Mouse (Mus musculus): ENCODE data around the gene Rpa1. TPM values are rescaled to one million over a fixed set of nuclear protein-coding genes. Genes with fewer than 3 reads are reported as not detected.
A peak's percentile ranks its signal among the peaks of the same experiment; 100 is the strongest.

Gene Rpa1
- polyA plus RNA-seq, 2 experiments = 55.3 to 93.2 TPM

DNA sequence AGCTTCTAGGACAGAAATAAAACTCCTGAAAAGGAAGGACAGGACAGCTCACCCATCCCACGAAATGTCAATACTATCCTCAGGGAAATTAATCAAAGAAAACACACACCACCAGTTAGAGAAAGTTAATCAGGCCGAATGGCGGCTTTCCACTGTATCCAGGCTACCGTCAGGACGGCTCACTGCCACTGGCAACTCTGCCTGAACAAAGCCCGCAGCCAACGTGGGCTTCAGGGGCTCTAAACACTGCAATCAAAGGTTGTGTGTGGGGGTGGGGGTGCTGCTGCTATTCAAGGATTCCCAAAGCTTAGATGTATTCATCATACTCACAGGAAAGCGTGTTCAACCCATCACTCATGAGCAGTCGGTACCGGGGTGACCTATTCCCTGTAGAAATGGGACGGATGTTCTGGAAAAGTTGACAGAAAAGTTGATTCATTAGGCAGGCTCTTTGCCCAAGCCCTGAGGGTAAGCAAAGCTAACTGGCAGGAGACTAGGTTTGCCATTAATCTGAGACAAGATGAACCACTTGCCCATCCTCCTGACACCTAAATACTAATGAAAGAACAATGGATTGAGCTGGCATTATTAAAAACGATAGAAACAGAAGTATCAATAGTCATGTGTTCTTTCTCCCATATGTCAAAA, 7.3 kb downstream of the Rpa1 start:
- H3K27me3 ChIP-seq (ENCODE audit: control insufficient read depth, insufficient read depth, low read length) = no peaks in the 10 kb centered on the region
- H3K4me3 ChIP-seq (ENCODE audit: insufficient read depth in 1 of 2, low read depth in 2 of 2, low read length in 2 of 2) = no peak overlapping the region
- TF ChIP-seq CTCF (IDR thresholded peaks at IDR 0.05; ENCODE audit: low read depth) (no peak), EP300 (IDR thresholded peaks at IDR 0.05; ENCODE audit: low read depth) (no peak)
- no peak overlapping the region for H3K9ac ChIP-seq (replicated peaks)
- H3K9me3 ChIP-seq (ENCODE audit: control insufficient read depth, low read length) = no peaks in the 10 kb centered on the region
- ATAC-seq (ENCODE audit: insufficient read depth) (no peak), DNase-seq (ENCODE audit: low read depth in 3 of 3, low spot score in 3 of 3) (no peak)
- 85% methylated on average over 12 of the region's 12 CpGs for WGBS (ENCODE audit: insufficient replicate concordance)
- peaks cover 4 to 18% of the 10 kb centered on the region in 2 experiments; a peak in 3 of 4 replicates for H3K4me1 ChIP-seq (replicated peaks; ENCODE audit: control insufficient read depth in 2 of 2, insufficient read depth in 2 of 2, low read length in 1 of 2)
- no peak overlapping the region for H3K4me2 ChIP-seq (ENCODE audit: low read depth)
- peaks cover 58% of the 10 kb centered on the region for H3K36me3 ChIP-seq (replicated peaks; ENCODE audit: control insufficient read depth, insufficient read depth, low read depth)
- H3K27ac ChIP-seq = no peak overlapping the region

DNA sequence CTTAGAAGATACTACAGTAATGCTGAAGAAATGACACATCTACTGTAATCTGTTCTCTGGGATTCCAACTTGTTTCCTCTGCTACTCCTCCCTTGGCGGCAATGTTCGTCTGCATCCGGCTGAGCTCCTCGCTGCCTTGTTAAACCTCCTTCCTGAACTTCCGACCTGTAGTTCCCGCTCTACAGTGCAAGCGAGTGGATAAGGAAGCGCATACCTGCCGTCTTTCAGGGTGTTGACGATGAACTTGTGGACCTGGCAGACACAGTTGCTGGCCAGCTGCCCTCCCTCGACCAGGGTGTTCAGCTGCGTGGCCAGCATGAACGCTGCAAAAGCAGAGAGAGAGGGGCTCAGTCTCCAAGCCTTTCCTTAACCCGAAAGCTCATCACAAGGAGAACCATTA, 8.0 kb downstream of the Rpa1 start:
- ATAC-seq (ENCODE audit: insufficient read depth) (no peak), DNase-seq (ENCODE audit: low read depth in 3 of 3, low spot score in 3 of 3) (no peak)
- peaks cover 2 to 16% of the 10 kb centered on the region in 2 experiments; a peak in 3 of 4 replicates for H3K4me1 ChIP-seq (replicated peaks; ENCODE audit: control insufficient read depth in 2 of 2, insufficient read depth in 2 of 2, low read length in 1 of 2)
- no peaks in the 10 kb centered on the region for H3K27me3 ChIP-seq (ENCODE audit: control insufficient read depth, insufficient read depth, low read length)
- 87% methylated on average over 14 of the region's 14 CpGs for WGBS (ENCODE audit: insufficient replicate concordance)
- H3K9ac ChIP-seq (replicated peaks) = no peak overlapping the region
- H3K4me2 ChIP-seq (ENCODE audit: low read depth) = no peak overlapping the region
- no peak for TF ChIP-seq CTCF (IDR thresholded peaks at IDR 0.05; ENCODE audit: low read depth)
- TF ChIP-seq EP300 (IDR thresholded peaks at IDR 0.05; ENCODE audit: low read depth) = no peak
- no peak overlapping the region for H3K27ac ChIP-seq
- peaks cover 64% of the 10 kb centered on the region for H3K36me3 ChIP-seq (replicated peaks; ENCODE audit: control insufficient read depth, insufficient read depth, low read depth)
- H3K9me3 ChIP-seq (ENCODE audit: control insufficient read depth, low read length) = no peaks in the 10 kb centered on the region
- no peak overlapping the region for H3K4me3 ChIP-seq (ENCODE audit: insufficient read depth in 1 of 2, low read depth in 2 of 2, low read length in 2 of 2)

DNA sequence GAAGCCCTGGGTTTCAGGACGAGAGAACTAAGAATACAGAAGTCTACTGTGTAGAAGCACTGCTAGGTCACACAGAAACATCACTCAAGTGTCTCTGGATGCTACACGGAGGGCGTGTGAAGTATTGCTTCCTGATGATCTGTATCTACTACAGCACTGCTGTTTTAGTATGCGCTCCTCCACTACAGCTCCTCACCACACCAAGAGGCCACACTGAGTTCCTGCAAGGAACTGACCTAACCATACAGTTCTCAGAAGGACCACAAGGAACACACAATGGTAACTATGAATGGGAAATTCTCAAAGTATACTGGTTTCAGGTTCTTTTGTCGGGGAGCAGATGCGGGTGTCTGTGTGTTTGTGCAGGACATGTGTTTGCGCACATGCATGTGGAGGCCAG, 10.9 kb downstream of the Rpa1 start:
- Histone ChIP-seq H3K4me1 (replicated peaks; ENCODE audit: control insufficient read depth in 2 of 2, insufficient read depth in 2 of 2, low read length in 1 of 2) (peaks cover 2 to 10% of the 10 kb centered on the region in 2 experiments; a peak in 3 of 4 replicates), H3K27ac (no peak overlapping the region), H3K4me2 (ENCODE audit: low read depth) (no peak overlapping the region), H3K27me3 (ENCODE audit: control insufficient read depth, insufficient read depth, low read length) (no peaks in the 10 kb centered on the region), H3K36me3 (replicated peaks; ENCODE audit: control insufficient read depth, insufficient read depth, low read depth) (peaks cover 79% of the 10 kb centered on the region), H3K9me3 (ENCODE audit: control insufficient read depth, low read length) (no peaks in the 10 kb centered on the region), H3K4me3 (ENCODE audit: insufficient read depth in 1 of 2, low read depth in 2 of 2, low read length in 2 of 2) (no peak overlapping the region), H3K9ac (replicated peaks) (no peak overlapping the region)
- DNase-seq (ENCODE audit: low read depth in 3 of 3, low spot score in 3 of 3) (no peak), ATAC-seq (ENCODE audit: insufficient read depth) (peak; percentile 37; the same call in 1 of the 2 replicates)
- WGBS (ENCODE audit: insufficient replicate concordance) = 60% methylated on average over 7 of the region's 7 CpGs
- TF ChIP-seq CTCF (IDR thresholded peaks at IDR 0.05; ENCODE audit: low read depth) (no peak), EP300 (IDR thresholded peaks at IDR 0.05; ENCODE audit: low read depth) (no peak)

DNA sequence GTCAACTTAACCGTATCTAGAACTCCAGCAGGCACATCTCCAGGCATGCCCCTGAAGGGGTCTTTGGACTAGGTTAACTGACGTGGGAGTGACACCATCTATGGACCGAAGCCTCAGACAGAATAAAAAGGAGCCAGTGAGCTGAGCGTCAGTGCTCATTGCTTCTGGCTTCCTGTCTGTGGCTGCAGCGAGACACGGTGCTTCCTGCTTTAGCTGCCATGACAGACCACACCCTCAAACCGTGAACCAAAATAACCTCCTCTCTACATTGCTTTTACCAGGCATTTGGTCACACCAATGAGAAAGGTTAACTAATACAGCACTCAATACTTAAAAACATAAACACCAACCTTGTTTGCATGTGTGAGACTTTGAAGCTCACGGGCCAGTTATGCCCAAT, 11.4 kb downstream of the Rpa1 start:
- Histone ChIP-seq H3K4me1 (replicated peaks; ENCODE audit: control insufficient read depth in 2 of 2, insufficient read depth in 2 of 2, low read length in 1 of 2) (peaks cover 2 to 10% of the 10 kb centered on the region in 2 experiments; a peak in 3 of 4 replicates), H3K36me3 (replicated peaks; ENCODE audit: control insufficient read depth, insufficient read depth, low read depth) (peaks cover 76% of the 10 kb centered on the region), H3K9me3 (ENCODE audit: control insufficient read depth, low read length) (no peaks in the 10 kb centered on the region), H3K4me2 (ENCODE audit: low read depth) (peak overlapping the region; percentile 28; the same call in 1 of the 2 replicates), H3K27me3 (ENCODE audit: control insufficient read depth, insufficient read depth, low read length) (no peaks in the 10 kb centered on the region), H3K4me3 (ENCODE audit: insufficient read depth in 1 of 2, low read depth in 2 of 2, low read length in 2 of 2) (no peak overlapping the region), H3K27ac (no peak overlapping the region; the same call in 1 of the 2 replicates), H3K9ac (replicated peaks) (no peak overlapping the region)
- TF ChIP-seq EP300 (IDR thresholded peaks at IDR 0.05; ENCODE audit: low read depth) = no peak
- no peak for TF ChIP-seq CTCF (IDR thresholded peaks at IDR 0.05; ENCODE audit: low read depth)
- ATAC-seq (ENCODE audit: insufficient read depth) (peak; percentile 39; the same call in 1 of the 2 replicates), DNase-seq (ENCODE audit: low read depth in 3 of 3, low spot score in 3 of 3) (no peak)
- WGBS (ENCODE audit: insufficient replicate concordance) = 25% methylated on average over 8 of the region's 8 CpGs

DNA sequence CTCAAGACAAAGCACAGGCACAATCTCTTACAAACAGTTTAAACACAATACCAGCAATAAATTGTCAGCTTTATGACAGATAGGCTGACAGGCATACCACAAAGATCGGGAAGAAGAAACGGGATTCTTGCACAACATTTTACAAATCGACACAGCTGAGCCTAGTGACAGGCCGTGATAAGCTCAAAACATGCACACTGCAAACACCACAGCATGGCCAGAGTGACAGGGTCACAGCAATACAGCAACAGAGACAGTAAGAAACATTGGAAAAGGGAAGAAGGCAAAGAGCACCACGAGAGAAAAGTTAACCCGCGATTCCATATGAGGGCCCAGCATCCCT, 22.2 kb downstream of the Rpa1 start:
- WGBS (ENCODE audit: insufficient replicate concordance) = 42% methylated on average over 7 of the region's 7 CpGs
- peaks cover 19% of the 10 kb centered on the region for H3K36me3 ChIP-seq (replicated peaks; ENCODE audit: control insufficient read depth, insufficient read depth, low read depth)
- peaks cover 8 to 24% of the 10 kb centered on the region in 2 experiments for H3K4me1 ChIP-seq (replicated peaks; ENCODE audit: control insufficient read depth in 2 of 2, insufficient read depth in 2 of 2, low read length in 1 of 2)
- no peak overlapping the region for H3K27ac ChIP-seq
- H3K4me2 ChIP-seq (ENCODE audit: low read depth) = no peak overlapping the region
- ATAC-seq (ENCODE audit: insufficient read depth) (no peak), DNase-seq (ENCODE audit: low read depth in 3 of 3, low spot score in 3 of 3) (no peak)
- no peaks in the 10 kb centered on the region for H3K9me3 ChIP-seq (ENCODE audit: control insufficient read depth, low read length)
- H3K4me3 ChIP-seq (ENCODE audit: insufficient read depth in 1 of 2, low read depth in 2 of 2, low read length in 2 of 2) = no peak overlapping the region
- no peaks in the 10 kb centered on the region for H3K27me3 ChIP-seq (ENCODE audit: control insufficient read depth, insufficient read depth, low read length)
- no peak overlapping the region for H3K9ac ChIP-seq (replicated peaks)
- TF ChIP-seq EP300 (IDR thresholded peaks at IDR 0.05; ENCODE audit: low read depth) (no peak), CTCF (IDR thresholded peaks at IDR 0.05; ENCODE audit: low read depth) (no peak)

Measured in liver, embryonic 14.5 days (tissue).